Mouse (Mus musculus) heart, embryonic 14.5 days (tissue): ENCODE measurements around the gene Pkdcc. TPM values are rescaled to one million over a fixed set of nuclear protein-coding genes. Genes with fewer than 3 reads are reported as not detected.

Experiments used
- ATAC-seq: fragments of 200-750 bp; cut with Nextera tagmentation; 2 replicates; pipeline ENCODE4 v1.8.0; 2017; ENCODE audit warnings: low read depth, moderate TSS enrichment; ENCODE audit not compliant: insufficient number of reproducible peaks, insufficient read depth, low FRiP score
- H3K27ac ChIP-seq, 2 experiments: fragments of 200-500 bp in 1 of 2; fragments of 300-500 bp in 1 of 2; sonication (generic) in 1 of 2; replicated peaks in 1 of 2; 2 replicates each; pipeline ENCODE4 v1.5.1; 2012 to 2014; ENCODE audit warnings: low read depth in 2 of 2, low read length in 2 of 2, control low read depth in 1 of 2, mild to moderate bottlenecking in 1 of 2, mixed read lengths in 1 of 2; ENCODE audit not compliant: control insufficient read depth in 1 of 2, insufficient read depth in 1 of 2
- H3K27me3 ChIP-seq: fragments of 300-500 bp; sonication (generic); 2 replicates; pipeline ENCODE4 v1.6.1; 2014; ENCODE audit warnings: mild to moderate bottlenecking, low read length, control low read depth; ENCODE audit not compliant: control insufficient read depth, insufficient read depth
- H3K36me3 ChIP-seq: fragments of 300-500 bp; sonication (generic); 2 replicates; pipeline ENCODE4 v1.6.1; 2014; ENCODE audit warnings: mild to moderate bottlenecking, control low read depth, low read length, mixed read lengths; ENCODE audit not compliant: control insufficient read depth, insufficient read depth
- H3K4me1 ChIP-seq, 2 experiments: fragments of 200-500 bp in 1 of 2; fragments of 300-500 bp in 1 of 2; sonication (generic) in 1 of 2; 2 replicates each; pipeline ENCODE4 v1.6.1; 2012 to 2014; ENCODE audit warnings: low read length in 2 of 2, control low read depth in 1 of 2, mixed read lengths in 1 of 2; ENCODE audit not compliant: control insufficient read depth in 2 of 2, insufficient read depth in 2 of 2
- H3K4me2 ChIP-seq: fragments of 300-500 bp; sonication (generic); 2 replicates; pipeline ENCODE4 v1.6.1; 2014; ENCODE audit warnings: mild to moderate bottlenecking, low read length
- H3K4me3 ChIP-seq, 2 experiments: fragments of 200-500 bp in 1 of 2; fragments of 300-500 bp in 1 of 2; sonication (generic) in 1 of 2; 2 replicates each; pipeline ENCODE4 v1.5.1; 2012 to 2014; ENCODE audit warnings: low read length in 2 of 2, mild to moderate bottlenecking in 2 of 2, control low read depth in 1 of 2, low read depth in 1 of 2, moderate library complexity in 1 of 2; ENCODE audit not compliant: control insufficient read depth in 1 of 2, insufficient read depth in 1 of 2
- H3K9ac ChIP-seq: fragments of 300-500 bp; sonication (generic); 2 replicates; pipeline ENCODE4 v1.6.1; 2014; ENCODE audit warnings: mild to moderate bottlenecking, low read length
- H3K9me3 ChIP-seq: fragments of 300-500 bp; sonication (generic); 2 replicates; pipeline ENCODE4 v1.6.1; 2016; ENCODE audit warnings: low read length, control low read depth; ENCODE audit not compliant: control insufficient read depth
- WGBS: fragments of 180-500 bp; shearing (Covaris S2); extraction: QIAGEN DNeasy Blood & Tissue Kit; methylation state at CpG from one replicate; pipeline ENCODE4 v1.1.7; 2014; 5-methylcytosine and 5-hydroxymethylcytosine counted together
- polyA plus RNA-seq: library from polyadenylated mRNA; unstranded; fragments of >200 nt; fragmentation: Nextera tagmentation; extraction: Ambion mirVana; gene quantifications from 2 replicates; pipeline ENCODE4 v1.2.1, GENCODE M21; 2014

Gene Pkdcc
- polyA plus RNA-seq, 1 experiment from 2014 or later = 20.2 TPM

DNA sequence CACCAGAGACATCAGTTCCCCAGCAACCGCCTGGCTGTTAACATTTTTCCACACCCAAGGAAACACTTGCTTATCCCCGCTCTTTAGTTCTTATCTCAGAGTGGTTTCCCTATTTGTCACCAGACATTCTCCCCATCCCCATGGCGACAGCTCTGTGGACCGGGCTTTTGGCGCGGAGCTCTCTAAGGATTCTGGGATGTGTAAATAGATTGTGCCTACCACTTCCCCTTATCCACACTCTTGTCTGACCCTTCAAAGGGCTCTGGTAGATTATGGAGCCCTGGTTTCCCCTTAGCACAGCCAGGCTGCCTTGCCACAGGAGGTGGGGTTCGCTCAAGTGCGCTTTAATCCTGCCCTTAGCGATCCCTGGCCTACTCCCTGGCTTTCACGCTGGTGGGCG, 16.3 kb downstream of the Pkdcc start:
- ATAC-seq = peak; percentile 60; the same call in 1 of the 2 replicates
- peaks cover 8 to 19% of the 10 kb centered on the region in 2 experiments; a peak in 3 of 4 replicates for H3K4me1 ChIP-seq
- peak overlapping the region in 1 of 2 experiments; percentile 9; a peak in 1 of 4 replicates for H3K4me3 ChIP-seq
- peak overlapping the region; percentile 45 for H3K9ac ChIP-seq
- H3K9me3 ChIP-seq = no peaks in the 10 kb centered on the region
- H3K27ac ChIP-seq = no peak overlapping the region
- peaks cover 15% of the 10 kb centered on the region for H3K36me3 ChIP-seq
- peak overlapping the region; percentile 57 for H3K4me2 ChIP-seq
- no peaks in the 10 kb centered on the region for H3K27me3 ChIP-seq
- 6% methylated on average over 11 of the region's 11 CpGs for WGBS

GRCm38 (mm10) chr17:83235227-83235626, 20.1 kb downstream of the Pkdcc start:
- peaks cover 8 to 13% of the 10 kb centered on the region in 2 experiments; a peak in 3 of 4 replicates for H3K4me1 ChIP-seq
- 70% methylated on average over 10 of the region's 10 CpGs for WGBS
- no peak overlapping the region for H3K4me2 ChIP-seq
- no peaks in the 10 kb centered on the region for H3K27me3 ChIP-seq
- H3K36me3 ChIP-seq = no peaks in the 10 kb centered on the region
- no peak for ATAC-seq
- no peak overlapping the region for H3K9ac ChIP-seq
- H3K9me3 ChIP-seq = no peaks in the 10 kb centered on the region
- H3K4me3 ChIP-seq = no peak overlapping the region
- H3K27ac ChIP-seq = no peak overlapping the region

DNA sequence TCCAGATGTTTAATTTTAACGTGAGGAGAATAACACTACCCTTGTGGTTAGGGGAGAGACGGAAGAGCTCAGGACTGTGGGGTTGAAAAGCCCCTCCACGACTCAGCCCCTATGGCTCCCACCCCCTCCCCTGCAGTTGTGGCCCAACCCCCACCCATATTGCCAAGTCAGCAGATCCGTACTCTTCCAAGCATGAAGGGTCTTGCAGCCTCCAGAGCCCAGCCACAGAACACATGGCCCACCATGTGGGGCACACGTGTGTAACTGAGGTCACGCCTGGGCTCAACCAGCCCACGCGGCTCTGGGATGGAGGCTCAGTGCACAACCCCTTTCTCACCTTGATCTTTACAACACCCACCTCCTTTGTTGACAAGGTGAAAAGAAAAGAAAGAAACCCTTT, 21.1 kb downstream of the Pkdcc start:
- Histone ChIP-seq H3K4me1 (peaks cover 6 to 10% of the 10 kb centered on the region in 2 experiments; a peak in 3 of 4 replicates), H3K36me3 (no peaks in the 10 kb centered on the region), H3K27ac (no peak overlapping the region), H3K4me3 (no peak overlapping the region), H3K4me2 (no peak overlapping the region), H3K9me3 (no peaks in the 10 kb centered on the region), H3K27me3 (no peaks in the 10 kb centered on the region), H3K9ac (no peak overlapping the region)
- WGBS = 80% methylated on average over 8 of the region's 8 CpGs
- ATAC-seq = no peak

DNA sequence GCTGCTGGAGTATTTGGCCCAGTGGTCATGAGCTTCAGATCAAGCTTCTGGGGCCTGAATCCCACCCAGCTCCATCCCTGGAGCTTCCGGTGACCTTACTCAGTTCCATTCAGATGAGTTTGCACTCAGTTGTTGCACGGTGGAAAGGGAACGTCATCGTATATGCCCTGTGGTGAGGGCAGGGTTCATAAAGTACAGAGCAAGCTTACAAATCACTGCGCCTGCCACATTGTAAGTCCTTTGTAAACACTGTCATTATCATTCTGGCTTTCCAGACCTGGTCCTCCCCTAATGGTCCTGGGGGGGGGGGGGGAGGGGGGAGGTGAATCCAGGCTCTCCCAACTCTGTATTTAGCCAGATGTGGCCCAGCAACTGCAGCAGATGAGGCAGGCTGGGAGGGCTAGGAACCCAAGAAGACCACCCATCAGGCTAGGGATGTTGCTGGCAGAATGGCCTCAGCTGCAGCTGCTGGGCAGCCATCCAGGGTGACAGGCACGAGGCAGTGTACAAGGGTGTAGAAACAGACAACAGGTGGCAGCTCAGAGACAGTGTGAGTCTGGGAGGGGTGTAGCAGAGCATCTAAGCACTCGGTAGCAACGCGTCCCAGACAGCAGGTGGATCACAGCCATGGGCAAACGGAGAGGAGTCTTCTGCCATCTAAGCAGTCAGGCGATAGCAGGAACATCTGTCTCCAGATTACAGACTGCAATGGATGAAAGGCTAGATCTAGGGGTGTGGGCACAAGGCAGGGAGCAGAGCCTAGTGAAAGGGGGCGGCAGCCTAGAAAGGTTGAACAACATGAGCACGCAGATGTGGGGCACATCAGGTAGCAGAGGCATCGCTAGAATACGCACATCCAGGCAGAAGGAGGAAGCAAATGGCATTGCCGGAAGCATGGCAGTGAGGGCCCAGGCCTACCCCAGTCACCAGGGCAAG, 23.3 kb downstream of the Pkdcc start:
- no peak overlapping the region for H3K4me3 ChIP-seq
- H3K9me3 ChIP-seq = no peaks in the 10 kb centered on the region
- no peak overlapping the region for H3K27ac ChIP-seq
- no peak overlapping the region for H3K4me2 ChIP-seq
- ATAC-seq = no peak
- WGBS = 74% methylated on average over 16 of the region's 16 CpGs
- no peak overlapping the region for H3K9ac ChIP-seq
- no peaks in the 10 kb centered on the region for H3K27me3 ChIP-seq
- no peaks in the 10 kb centered on the region for H3K4me1 ChIP-seq
- H3K36me3 ChIP-seq = no peaks in the 10 kb centered on the region

DNA sequence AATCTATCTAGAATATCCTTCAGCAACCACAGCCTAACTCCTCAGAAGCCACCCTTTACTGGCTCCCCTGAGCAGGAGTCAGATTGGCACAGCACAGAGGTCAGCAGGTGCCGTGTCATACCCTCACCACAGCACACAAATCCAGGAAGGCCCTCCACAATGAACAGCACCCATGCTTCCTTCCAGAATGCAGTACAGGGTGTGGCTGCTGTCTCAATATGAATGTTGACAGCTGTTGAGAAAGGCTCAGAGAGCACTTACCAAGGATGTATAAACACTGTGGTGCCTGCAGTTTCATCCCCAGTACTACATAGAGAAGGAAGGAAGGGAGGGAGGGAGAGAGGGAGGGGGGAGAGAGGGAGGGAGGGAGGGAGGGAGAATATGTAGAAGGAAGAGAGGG, 29.4 kb downstream of the Pkdcc start:
- H3K9ac ChIP-seq = no peak overlapping the region
- H3K27me3 ChIP-seq = no peaks in the 10 kb centered on the region
- WGBS = 69% methylated on average over 1 of the region's 1 CpGs
- H3K27ac ChIP-seq = no peak overlapping the region
- H3K36me3 ChIP-seq = no peaks in the 10 kb centered on the region
- H3K4me1 ChIP-seq = peaks cover 0 to 6% of the 10 kb centered on the region in 2 experiments; a peak in 1 of 4 replicates
- H3K4me3 ChIP-seq = no peak overlapping the region
- no peak overlapping the region for H3K4me2 ChIP-seq
- no peaks in the 10 kb centered on the region for H3K9me3 ChIP-seq
- ATAC-seq = no peak

DNA sequence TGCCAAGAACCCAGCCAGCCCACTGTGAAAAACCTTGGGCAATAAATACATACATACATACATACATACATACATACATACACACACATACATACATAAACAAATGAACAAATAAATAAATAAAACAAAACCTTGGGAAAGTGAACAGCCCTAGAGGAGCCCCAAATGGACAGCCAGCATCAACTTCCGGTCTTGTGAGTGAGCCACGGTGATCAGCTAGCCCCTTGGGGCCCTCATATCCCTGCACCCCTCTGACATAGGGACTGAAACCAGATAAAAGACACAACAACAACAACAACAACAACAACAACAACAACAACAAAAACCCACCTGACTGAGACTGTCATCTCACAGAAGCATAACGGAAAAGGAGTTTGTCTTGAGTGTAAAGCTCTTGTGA, 30.4 kb downstream of the Pkdcc start:
- H3K4me2 ChIP-seq = no peak overlapping the region
- H3K27ac ChIP-seq = no peak overlapping the region
- WGBS = 63% methylated on average over 3 of the region's 3 CpGs
- no peak overlapping the region for H3K9ac ChIP-seq
- no peak for ATAC-seq
- H3K36me3 ChIP-seq = no peaks in the 10 kb centered on the region
- H3K27me3 ChIP-seq = no peaks in the 10 kb centered on the region
- H3K4me3 ChIP-seq = no peak overlapping the region
- H3K4me1 ChIP-seq = peaks cover 0 to 6% of the 10 kb centered on the region in 2 experiments; a peak in 1 of 4 replicates
- no peaks in the 10 kb centered on the region for H3K9me3 ChIP-seq

DNA sequence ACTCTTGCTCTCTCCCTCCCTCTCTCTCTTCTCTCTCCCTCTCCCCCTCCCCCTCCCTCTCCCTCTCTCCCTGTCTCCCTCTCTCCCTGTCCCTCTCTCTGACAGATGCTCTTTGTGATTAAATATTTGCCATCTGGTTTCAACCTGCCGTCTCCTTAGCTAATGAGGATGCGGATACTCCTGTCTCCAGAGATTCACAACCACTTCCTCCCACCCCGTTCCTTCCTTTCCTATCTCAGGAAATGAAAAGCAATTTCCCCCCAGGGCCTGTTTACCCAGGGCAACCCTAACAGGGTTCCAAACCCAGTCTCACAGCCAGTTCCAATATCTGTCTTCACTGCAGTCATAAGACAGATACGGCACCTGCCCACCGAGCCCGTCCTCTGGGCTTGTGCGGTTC, 31.0 kb downstream of the Pkdcc start:
- Histone ChIP-seq H3K9me3 (no peaks in the 10 kb centered on the region), H3K4me3 (no peak overlapping the region), H3K4me2 (no peak overlapping the region), H3K4me1 (peaks cover 0 to 6% of the 10 kb centered on the region in 2 experiments; a peak in 1 of 4 replicates), H3K27ac (no peak overlapping the region), H3K27me3 (no peaks in the 10 kb centered on the region), H3K36me3 (no peaks in the 10 kb centered on the region), H3K9ac (no peak overlapping the region)
- WGBS = 59% methylated on average over 7 of the region's 7 CpGs
- ATAC-seq = no peak
